Mouse (Mus musculus) kidney, postnatal 14 days (tissue): ENCODE data around the gene Fgf12.
A peak's percentile ranks its signal among the peaks of the same experiment; 100 is the strongest.

Experiments used
- DNase-seq: peaks from one replicate; pipeline ENCODE4 v3.0.0; 2022; ENCODE audit warnings: mixed read lengths

Gene Fgf12

GRCm38 (mm10) chr16:28610940-28611339, 141.9 kb downstream of the Fgf12 start:
- DNase-seq = peak; percentile 37

- no peak for DNase-seq
Measured at GRCm38 (mm10) chr16:28603155-28603554, 149.7 kb downstream of the Fgf12 start.

DNA sequence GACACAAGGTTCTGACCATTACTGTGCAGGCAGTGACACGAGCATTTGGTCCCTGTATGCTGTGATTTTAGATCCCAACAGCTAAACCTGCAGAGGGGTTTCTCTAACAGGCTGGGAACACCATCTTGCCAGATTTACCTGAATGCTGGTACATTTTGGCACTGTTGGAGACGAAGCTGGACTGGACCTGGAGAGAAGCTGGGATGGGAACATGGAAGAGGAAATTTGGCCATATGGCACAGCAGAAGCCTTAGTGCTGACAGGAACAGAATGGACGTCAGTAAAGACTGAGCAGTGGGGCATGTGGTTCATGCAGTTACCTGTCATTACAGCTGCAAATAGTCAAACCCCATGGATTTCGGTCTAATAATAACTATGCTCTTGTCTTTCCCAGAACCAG, 151.1 kb downstream of the Fgf12 start:
- no peak for DNase-seq

GRCm38 (mm10) chr16:28596112-28596511, 156.8 kb downstream of the Fgf12 start:
- DNase-seq = no peak

DNA sequence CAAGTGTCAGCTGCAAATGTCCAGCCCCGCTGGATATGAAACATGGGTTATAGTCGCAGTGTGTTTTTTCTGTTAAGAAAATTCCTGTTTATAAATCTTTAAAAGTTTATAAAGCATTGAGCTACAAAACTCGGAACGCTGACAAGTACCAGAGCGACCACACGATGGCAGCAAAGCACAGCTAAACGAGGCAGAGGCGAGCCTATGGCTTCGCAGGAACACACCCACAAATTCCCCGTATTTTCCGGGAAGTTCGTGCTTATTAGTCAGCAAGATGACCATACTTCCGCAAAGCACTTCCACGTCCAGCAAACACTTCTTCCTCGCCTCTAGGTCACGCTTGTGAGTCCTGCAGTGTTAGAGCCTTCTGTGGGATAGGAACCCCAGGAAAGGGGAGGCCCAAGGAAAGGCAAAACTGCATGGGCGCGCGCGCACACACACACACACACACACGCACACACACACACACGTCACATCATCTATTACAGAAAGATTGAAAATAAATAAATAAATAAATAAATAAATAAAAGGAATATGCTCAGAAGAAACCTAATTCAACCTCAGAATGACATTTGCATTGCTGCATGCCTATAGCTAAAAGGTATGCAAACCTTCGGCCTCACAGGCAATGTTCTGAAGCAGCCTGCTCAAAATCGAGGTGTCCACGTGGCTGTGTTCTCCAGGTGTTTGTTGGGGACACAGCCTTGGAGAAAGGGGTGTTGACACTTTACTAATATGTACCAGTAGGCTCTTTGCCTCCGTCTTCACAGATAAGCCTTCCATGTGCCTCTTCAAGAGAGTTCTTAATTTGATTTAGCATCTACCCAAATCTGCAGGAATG, 159.6 kb downstream of the Fgf12 start:
- peak; percentile 72 for DNase-seq

GRCm38 (mm10) chr16:28592466-28592865, 160.4 kb downstream of the Fgf12 start:
- DNase-seq = no peak

- DNase-seq = no peak
Measured at GRCm38 (mm10) chr16:28591583-28591982, 161.3 kb downstream of the Fgf12 start.

DNA sequence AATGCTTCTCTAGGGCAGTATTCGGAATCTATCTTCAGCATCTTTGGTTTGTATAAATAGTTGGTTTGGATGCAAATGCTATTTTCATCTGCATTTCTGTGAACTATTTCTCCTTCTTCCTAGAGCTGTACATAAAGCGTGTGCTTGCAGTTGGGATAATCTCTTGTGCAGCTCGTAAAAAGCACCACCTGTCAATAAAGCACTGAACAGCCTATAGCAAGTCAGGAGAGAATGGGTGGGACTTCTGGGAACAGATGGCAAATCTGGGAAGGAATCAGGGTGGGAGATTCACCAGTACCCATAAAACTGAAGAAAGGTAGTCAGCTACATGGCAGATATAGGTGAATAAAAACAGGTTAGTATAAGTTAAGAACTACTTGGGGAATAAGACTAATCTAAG, 180.7 kb downstream of the Fgf12 start:
- no peak for DNase-seq

- peak; percentile 1 for DNase-seq
Measured at GRCm38 (mm10) chr16:28564716-28565217, 188.1 kb downstream of the Fgf12 start.

DNA sequence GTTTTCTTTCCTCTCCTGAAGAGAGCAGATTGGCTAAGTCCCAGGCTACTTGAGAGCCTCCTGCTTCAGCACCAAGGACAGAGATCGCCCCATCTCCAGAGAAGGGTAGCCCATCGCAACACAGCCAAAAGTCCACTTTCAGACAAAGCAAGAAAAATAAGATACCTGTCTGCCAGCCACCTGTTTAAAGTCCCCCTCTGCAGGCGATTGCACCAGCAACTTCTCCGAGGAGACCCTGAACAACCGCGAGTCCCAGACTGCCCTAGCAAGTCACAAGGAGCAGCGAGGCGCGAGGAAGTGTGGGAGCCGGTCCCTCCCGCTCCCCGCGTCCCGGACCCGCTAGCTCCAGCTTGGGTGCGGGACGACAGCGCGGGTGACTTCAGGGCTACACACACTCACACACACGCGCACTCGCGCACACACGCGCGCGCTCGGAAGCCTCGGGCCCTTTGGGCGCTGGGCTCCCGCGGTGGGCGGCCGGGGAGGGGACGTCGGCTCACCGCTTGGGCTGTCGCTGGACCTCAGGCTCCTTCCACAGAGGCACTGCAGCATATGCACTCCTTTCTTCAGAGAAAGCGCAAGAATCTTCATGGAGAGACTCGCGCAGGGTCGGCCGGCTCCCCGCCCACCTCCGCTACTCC, 188.7 kb downstream of the Fgf12 start:
- peak; percentile 50 for DNase-seq

DNA sequence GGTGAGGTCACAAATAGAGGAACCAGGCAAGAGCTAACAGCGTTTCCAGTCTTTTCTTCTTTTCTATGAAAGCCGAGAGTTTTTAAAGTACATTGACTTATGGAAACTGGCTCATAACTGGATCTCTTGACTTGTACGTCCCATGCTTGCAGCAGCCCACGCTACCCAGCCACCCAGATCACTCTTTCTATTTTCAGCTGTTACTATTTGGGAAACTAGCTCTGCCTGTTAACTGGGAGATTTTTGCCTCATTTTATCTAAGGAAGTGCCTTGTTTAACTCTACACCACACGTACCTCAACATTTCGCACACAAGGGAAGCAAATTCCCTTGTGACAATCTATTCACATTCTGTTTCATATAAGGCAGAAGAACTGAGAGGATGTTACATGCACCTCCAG, 190.0 kb downstream of the Fgf12 start:
- no peak for DNase-seq

GRCm38 (mm10) chr16:28555219-28555618, 197.6 kb downstream of the Fgf12 start:
- no peak for DNase-seq

DNA sequence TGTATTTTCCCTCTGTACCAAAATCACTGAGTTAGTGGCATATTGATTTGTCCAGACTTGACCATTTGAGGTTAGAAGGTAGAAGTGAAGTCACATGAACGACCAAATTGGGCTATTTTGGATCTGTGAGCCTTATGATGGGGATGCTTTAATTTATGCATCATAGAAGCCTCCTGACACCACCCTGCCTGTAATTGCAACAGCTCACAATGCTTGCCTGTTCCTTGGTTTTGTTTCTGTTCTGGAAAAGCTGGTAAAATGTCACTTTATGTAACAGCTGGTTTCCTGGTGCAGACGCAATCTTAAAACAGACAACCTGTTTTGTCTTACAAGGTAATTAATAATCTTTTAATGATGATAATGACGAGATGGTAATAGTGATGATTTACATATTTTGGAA, 213.4 kb downstream of the Fgf12 start:
- no peak for DNase-seq

GRCm38 (mm10) chr16:28517596-28518524, 235.0 kb downstream of the Fgf12 start:
- peak; percentile 72 for DNase-seq

GRCm38 (mm10) chr16:28512446-28512845, 240.4 kb downstream of the Fgf12 start:
- DNase-seq = no peak

- DNase-seq = no peak
Measured at GRCm38 (mm10) chr16:28511413-28511812, 241.5 kb downstream of the Fgf12 start.

DNA sequence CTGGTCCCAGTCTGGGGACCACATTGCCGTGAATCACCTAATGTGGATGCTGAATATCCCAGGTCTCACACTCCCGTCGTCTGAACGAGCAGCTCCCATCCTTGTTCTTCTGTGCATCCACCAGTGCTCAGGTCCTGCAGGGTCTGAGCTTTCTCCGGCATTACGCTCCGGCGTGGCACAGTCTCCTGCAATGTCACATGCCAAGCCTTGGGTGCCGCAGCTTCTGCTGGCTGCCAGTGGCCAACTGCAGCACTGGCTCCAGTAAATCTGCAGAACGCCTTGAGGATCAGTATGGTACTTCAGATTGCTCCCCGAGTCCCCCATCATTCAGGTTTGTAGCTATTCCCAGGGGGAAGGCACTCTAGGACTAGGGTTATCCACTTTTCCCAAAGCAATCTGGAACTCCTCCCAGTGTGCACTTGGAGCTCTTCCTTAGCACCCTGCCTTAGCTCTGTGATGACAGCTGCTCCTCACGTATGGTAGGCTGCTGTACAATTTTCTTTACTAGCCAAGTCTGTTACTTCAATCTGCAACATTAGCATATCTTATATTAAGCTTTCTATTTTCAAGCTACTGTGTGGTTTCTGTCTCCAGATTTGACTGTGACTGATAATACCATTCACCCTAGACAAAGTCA, 254.8 kb downstream of the Fgf12 start:
- DNase-seq = no peak

- DNase-seq = no peak
Measured at GRCm38 (mm10) chr16:28491711-28492110, 261.2 kb downstream of the Fgf12 start.

GRCm38 (mm10) chr16:28490515-28490914, 262.4 kb downstream of the Fgf12 start:
- peak; percentile 65 for DNase-seq

DNA sequence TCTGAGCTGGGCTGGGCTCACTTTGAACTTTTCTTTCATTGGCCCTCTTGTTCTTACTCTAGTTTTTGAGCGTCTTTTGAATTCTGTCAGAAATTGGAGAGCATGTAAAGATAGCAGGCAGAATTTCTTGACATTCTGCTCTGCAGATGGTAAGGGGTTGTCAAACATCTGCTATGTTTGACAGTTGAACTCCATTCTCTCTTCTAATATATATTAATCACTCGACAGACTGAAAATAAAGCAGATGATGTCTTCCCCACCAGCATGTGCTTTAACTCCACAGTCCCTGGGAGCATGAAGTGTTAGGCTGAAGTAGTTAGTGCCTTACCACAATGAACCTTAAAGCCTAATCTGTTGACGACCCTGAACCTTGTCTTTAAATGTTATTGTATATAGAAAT, 267.9 kb downstream of the Fgf12 start:
- no peak for DNase-seq

DNA sequence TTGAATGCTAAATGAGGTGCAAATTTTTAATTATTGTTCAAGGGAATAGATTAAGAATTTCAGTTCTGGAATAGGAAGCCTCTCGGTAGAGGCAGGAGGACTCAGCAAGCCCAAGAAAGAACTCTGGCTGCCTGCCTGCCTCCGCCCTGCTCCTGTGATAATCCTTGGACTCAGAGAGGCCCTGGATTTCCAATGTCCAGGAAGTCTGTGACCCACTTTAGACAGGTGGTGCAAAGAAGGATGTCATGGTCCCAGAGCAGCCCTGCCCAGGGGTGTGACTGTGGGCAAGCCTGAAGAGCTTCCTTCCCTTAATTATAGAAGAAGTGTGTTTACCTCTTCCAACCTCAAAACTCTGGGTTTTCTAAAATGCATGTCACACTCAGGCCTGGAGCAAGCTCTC, 273.8 kb downstream of the Fgf12 start:
- no peak for DNase-seq

DNA sequence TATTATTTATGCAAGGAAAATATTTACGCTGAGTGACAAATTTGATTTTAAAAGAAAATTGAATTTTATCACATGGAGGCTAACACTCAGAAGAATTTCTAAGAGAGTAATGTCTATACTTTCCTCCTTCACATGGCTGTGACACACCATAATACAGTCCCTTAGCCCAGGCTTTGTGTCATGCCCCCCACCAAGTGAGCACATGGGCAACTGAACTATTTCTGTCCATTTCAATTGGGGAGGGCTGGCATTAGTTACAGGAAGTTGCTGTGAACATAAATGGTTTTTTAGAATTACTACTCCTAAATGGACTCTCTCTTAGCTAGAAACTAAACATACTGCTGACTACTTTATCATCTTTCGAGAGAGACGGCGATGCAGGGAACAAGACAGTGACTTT, 276.2 kb downstream of the Fgf12 start:
- DNase-seq = no peak

DNA sequence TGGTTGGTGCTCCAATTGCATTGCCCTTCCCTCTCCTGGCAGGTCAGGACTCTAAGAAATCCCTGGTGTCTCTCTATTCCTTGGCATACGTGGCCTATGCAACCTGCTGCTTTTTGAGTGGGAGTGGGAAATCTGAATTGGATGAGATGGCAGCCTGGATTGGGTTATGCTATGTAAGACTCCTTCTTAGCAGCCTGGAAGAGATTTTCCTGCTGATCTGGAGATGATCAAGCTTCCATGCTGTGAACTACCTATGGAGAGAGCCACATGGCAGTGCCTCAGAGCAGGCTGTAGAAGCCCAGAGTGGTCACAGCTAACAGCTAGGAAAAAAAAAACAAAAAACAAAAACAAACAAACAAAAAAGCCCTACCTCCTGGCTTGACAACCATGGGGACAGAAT, 277.3 kb downstream of the Fgf12 start:
- no peak for DNase-seq
